Mouse (Mus musculus) liver, adult (tissue): ENCODE measurements around the gene Micu1.

Experiments used
- GATA4 ChIP-seq: IDR thresholded peaks from 2 replicates; pipeline ENCODE4 v1.6.1; 2014; ENCODE audit warnings: mild to moderate bottlenecking, low read length; ENCODE audit not compliant: insufficient replicate concordance

The Micu1 gene

GRCm38 (mm10) chr10:59787140-59787800 is 85.0 kb downstream of the Micu1 start:
- no peak for TF ChIP-seq GATA4

- no peak for TF ChIP-seq GATA4
These were observed 85.6 kb downstream of the Micu1 start for GRCm38 (mm10) chr10:59787870-59788269.

GRCm38 (mm10) chr10:59790291-59790929 is 88.1 kb downstream of the Micu1 start:
- no peak for TF ChIP-seq GATA4

DNA sequence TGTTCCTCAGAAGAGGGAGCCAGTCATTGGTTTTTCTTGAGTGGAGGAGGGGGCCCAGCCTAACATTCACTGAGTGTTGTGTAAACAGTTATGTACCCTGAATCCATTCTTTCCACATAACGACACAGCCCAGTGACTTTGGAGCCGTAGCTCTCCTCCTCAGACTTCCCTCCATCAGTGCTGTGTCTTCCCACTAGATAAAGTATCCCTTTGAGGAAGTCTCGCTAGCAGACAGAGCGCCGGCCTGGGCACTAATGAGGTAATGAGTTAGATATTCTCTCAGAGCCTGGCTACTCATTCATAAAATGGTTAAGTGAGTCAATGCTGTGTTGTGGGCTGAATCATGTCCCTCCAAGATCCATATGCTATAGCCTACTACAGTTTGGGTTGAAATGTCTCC is 89.6 kb downstream of the Micu1 start:
- no peak for TF ChIP-seq GATA4

DNA sequence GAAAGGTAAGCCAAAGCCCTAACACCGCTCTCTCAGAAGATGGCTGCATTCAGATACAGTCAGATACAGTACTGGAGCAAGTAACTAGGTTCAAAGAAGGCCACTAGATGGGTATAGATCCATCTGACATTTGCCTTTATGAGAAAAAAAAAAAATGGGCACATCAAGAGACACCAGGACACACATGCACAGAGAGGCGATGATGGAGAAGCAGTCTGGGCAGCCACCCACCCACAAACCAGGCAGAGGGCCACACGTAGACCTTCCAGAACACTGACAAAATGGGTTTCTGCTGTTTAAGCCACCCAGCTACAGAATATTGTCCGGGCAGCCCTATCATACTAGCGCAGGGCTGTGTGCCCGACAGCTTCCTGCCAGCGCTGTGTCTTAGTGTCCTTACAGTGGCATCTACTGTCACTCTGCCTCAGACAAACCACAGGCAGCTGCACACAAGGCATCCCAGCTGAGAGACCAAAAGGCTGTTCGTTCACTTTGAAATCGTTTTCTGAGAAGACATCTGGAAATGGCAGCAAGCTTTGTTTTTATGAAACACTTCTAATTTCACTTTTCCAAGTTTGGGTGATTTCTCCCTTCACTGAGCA is 90.4 kb downstream of the Micu1 start:
- TF ChIP-seq GATA4 = no peak

DNA sequence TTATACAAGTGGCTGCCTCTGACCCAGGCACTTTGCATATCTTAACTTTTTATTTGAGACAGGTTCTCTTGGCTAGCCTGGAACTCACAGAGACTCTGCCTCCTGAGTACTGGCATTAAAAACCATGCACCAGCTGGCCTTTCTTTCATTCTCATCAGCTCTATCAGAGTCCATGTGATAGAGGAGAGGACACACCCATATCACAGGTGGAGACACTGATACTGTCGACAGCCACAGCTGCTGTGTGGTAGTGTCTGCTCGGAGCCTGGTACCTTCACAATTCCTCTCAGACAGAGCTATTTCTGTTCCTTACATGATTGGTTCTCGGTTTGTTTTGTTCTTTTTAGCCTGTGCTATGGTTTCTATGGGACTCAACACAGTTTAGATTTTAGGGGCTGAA is 91.2 kb downstream of the Micu1 start:
- TF ChIP-seq GATA4 = no peak

GRCm38 (mm10) chr10:59795085-59795484 is 92.8 kb downstream of the Micu1 start:
- TF ChIP-seq GATA4 = no peak

DNA sequence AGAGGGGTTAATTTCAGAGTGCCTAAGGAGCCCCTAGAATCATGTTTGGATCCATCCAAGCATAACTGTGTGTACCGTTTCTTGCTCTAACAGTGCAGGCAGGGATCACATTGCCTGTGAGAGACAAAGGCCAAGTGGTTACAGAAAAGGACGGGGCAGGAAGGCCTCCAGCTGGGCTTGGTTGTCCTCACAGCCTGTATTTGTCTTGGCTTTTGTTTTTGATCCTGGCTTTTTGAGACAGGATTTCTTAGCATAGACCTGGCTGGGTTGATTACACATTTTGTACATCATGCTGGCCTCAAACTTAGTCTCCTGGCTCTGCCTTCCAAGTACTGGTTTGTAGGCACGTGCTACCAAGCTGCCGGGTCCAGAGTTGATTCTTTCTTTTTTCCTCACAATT is 93.6 kb downstream of the Micu1 start:
- no peak for TF ChIP-seq GATA4

GRCm38 (mm10) chr10:59798371-59798770 is 96.1 kb downstream of the Micu1 start:
- TF ChIP-seq GATA4 = no peak

DNA sequence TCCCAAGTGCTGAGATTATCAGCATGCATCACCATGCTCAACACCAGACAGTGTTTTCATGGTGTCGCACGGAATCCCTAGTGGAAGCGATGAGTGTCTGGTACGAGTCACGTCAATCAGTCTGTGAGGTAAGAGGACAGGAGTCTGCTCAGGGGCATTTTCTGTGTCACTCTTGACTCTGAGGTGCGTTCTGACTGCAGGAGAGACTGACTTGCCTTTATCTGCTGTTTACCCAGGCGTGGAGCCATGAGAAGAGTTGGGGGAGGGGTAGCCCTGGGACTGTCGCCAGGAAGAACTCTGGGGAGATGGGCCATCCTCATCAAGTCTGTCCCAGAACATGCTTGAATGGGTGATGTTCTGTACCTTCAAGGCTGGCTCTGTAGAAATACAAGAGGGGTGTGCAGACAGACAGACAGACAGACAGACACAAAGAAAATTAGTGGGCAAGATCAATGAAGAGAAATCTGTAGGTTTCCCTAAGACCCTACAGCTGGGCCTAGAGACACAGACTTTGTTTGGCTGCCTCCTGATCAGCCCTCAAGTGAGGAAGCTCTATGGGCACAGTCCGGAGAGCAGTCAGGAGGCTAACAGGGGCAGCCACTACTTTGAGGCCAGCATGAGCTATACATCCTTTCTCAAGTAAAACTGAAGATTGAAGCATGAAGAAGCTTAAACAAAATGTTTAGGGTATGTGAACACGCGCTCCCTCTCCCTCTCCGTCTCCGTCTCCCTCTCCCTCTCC is 97.2 kb downstream of the Micu1 start:
- TF ChIP-seq GATA4 = no peak

DNA sequence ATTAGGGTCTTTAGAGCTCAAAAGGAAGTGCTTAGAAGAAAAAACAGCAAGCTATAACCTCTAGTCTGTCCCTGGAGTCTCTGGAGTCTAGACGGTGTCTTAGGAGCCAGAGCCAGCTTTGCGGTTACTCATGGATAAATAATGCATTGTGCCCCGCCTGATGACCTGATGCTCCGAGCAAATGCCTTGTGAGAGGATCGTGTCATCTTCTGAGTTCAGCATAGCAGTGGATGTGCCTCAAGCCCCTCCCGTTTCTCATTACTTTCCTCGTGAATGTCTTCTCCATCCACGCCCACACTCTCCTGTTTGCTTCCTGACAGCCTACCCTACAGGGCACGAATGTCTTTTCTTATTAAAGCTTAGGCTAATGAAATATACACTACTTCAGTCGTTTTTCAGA is 97.9 kb downstream of the Micu1 start:
- TF ChIP-seq GATA4 = no peak

- TF ChIP-seq GATA4 = no peak
These were observed 98.7 kb downstream of the Micu1 start for GRCm38 (mm10) chr10:59800826-59801501.

GRCm38 (mm10) chr10:59808677-59809076 is 106.4 kb downstream of the Micu1 start:
- TF ChIP-seq GATA4 = no peak

DNA sequence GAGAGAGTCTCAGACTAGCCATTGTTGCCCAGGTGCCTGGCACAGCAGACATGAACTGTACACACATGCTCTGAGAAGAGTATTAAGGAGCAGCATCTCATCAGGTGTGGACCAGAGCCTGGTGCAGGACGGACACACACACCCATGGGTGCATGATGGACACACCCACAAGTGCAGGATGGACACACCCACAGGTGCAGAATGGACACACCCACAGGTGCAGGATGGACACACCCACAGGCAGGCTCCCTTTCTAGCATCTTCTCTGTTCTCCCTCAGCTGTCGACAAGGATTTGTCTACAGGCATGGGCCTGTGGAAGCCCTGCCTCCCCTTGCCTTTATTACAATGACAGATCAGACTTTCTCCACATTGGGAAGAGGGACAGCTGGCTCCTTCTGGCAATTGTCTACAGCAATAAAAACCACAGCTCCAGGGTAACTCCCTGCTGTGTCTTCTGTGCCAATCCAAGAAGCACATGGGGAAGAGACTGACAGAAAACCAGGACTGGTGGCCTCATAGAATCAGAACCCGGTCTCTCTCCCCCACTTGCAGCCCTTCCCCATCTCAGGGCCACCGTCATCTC is 107.8 kb downstream of the Micu1 start:
- TF ChIP-seq GATA4 = no peak

DNA sequence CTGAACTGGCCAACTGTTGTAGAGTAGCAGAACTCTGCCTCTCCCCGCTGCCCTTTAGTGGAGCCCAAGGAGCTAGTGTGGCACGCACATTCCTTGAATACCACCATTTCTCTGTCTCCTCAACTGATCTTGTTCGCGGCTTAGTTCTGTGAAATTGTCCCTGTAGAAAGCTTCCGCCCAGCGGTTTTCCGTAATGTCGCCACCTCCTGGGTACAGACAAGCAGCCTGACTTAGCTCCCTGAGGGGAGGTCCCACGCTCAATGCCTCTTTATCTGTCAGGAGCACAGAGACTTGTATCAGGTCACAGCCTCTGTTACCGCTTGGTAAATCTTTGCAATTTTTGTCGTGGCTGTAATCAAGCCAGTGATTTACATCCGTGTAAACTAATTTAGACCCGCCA is 110.7 kb downstream of the Micu1 start:
- TF ChIP-seq GATA4 = no peak
